Mouse (Mus musculus): ENCODE data around the gene Camkv.

DNA sequence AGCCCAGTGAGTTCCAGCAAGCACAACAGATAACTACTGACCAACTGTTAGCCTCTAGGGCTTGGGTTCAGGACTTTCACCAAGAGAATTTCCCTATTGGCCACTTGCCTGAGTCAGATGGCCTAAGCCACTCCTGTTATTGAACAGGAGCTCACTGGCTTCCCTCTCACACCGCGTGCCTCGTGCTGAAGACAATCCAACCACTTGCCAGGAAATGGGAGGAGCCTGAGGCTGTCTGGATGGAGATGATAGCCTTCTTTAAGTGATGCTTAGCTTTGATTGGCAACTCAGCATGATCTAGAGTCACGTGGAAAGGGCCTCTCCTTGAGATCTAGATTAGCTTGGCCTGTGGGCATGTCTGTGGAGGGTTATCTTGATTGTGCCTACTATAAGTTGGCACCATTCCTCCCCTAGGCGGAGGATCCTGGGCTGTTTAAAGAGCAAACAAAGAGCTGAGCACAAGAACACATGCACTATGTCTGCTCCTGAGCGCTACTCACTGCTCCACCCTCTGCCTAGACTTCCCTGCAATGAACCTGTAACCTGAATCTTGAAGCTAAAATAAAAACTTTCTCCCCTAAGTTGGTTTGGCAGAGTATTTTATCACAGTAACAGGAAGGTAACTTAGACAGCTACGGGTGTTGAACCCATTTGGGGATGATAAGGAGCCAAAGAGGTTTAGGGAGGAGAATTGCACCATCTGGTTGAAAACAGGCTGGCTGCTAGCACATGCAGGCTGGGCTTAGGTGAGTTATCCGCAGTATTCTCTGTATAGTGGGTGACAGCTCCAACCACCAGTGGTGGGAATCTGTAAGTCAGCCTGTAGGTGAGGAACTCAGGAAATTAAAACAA, 36.4 kb downstream of the Camkv start:
- TF ChIP-seq MAFK (IDR thresholded peaks at IDR 0.05; ENCODE audit: insufficient read depth, low read depth, low read length): no peak
- no peak for TF ChIP-seq ZC3H11A (IDR thresholded peaks at IDR 0.05; ENCODE audit: borderline replicate concordance, low read depth, low read length)
- TF ChIP-seq HCFC1 (IDR thresholded peaks at IDR 0.05; ENCODE audit: borderline replicate concordance, insufficient read depth, low read length): no peak
- TF ChIP-seq CHD2 (IDR thresholded peaks at IDR 0.05; ENCODE audit: low read depth, low read length): no peak
- no peak for TF ChIP-seq ZNF384 (IDR thresholded peaks at IDR 0.05; ENCODE audit: low read depth, low read length)
